In genomic region chr14:60310691-60311090, GRCm38 (mm10) we compare ENCODE assay signal across 13 mouse cellular contexts. TPM values are rescaled to one million over a fixed set of nuclear protein-coding genes. Genes with fewer than 3 reads are reported as not detected.
A peak's percentile ranks its signal among the peaks of the same experiment; 100 is the strongest.
DNase-seq lines count a peak whose midpoint lies in the region; ATAC-seq lines count a peak whose summit lies in the region.
"Had no signal": no experiment of that assay in that cellular context is flagged by ENCODE, and none has a peak within 500 bp of the region (broad histone marks: within the 10 kb centered on the region; RNA-seq: fewer than 3 reads in every experiment).

No protein-coding gene starts in this region.

- DNase-seq in left cerebral cortex, postnatal 4 days: peak; percentile 16
- no peak for DNase-seq in left cerebral cortex, adult 11 months (ENCODE audit: low spot score)
- DNase-seq in adrenal gland, postnatal 25 days: peak; percentile 49
- peak; percentile 30 for DNase-seq in cerebellum, adult 8-10 months
- peak; percentile 35 for DNase-seq in retina, postnatal 1 day
- DNase-seq in right cerebral cortex, postnatal 10 days (ENCODE audit: low spot score in 2 of 2): no peak
- DNase-seq: heart, adult 11 months; kidney, postnatal 36 days; right cerebral cortex, postnatal 14 days; thymus, postnatal 4 days had no signal

- intact Hi-C loops in left cerebral cortex, postnatal 4 days (cut with DNase I): no loop called here

- ATAC-seq in megakaryocyte, adult 5-6 weeks (ENCODE audit: poor library complexity, severe bottlenecking): no peak
- ATAC-seq: intestine, postnatal 0 days; lung, postnatal 0 days had no signal

RNA-seq across cellular contexts. Expression of gene Mtmr6, which starts 45.7 kb away (rescaled TPM):
- 10 to 100 TPM; 81.7 to 84.6 TPM for total RNA-seq in left cerebral cortex, postnatal 4 days (2021)
- total RNA-seq in adrenal gland, postnatal 25 days (2021): 41.5 and 45.8 TPM in 2 replicates
- 72.7 and 90.5 TPM in 2 replicates for total RNA-seq in megakaryocyte, adult 5-6 weeks (2015)
- 111 and 119 TPM in 2 replicates for total RNA-seq in megakaryocyte, adult 5-6 weeks (2017)

RNA-seq across cellular contexts. Expression of gene Gm49336, which starts 59.4 kb away (rescaled TPM):
- total RNA-seq in left cerebral cortex, postnatal 4 days (2021): 100 to 1,000 TPM; 133 to 135 TPM
- 33.2 and 37.4 TPM in 2 replicates for total RNA-seq in adrenal gland, postnatal 25 days (2021)
- total RNA-seq in megakaryocyte, adult 5-6 weeks (2015): 51.1 and 55.8 TPM in 2 replicates
- total RNA-seq in megakaryocyte, adult 5-6 weeks (2017): 68.7 and 78.5 TPM in 2 replicates

RNA-seq across cellular contexts. Expression of gene Nupl1, which starts 59.5 kb away (rescaled TPM):
- total RNA-seq in left cerebral cortex, postnatal 4 days (2021): not detected
- not detected in 2 replicates for total RNA-seq in adrenal gland, postnatal 25 days (2021)
- total RNA-seq in megakaryocyte, adult 5-6 weeks (2015): not detected in 2 replicates
- not detected in 2 replicates for total RNA-seq in megakaryocyte, adult 5-6 weeks (2017)

Comparison
In these comparisons a context has a peak if more than half of its experiments do, and no peak if none do; other contexts are left out.
1. DNase-seq: peak in left cerebral cortex, postnatal 4 days (single experiment), adrenal gland, postnatal 25 days (single experiment), cerebellum, adult 8-10 months (single experiment) and retina, postnatal 1 day (single experiment); none in left cerebral cortex, adult 11 months (single experiment) and right cerebral cortex, postnatal 10 days (0 of 2).